Mouse (Mus musculus) E14TG2a.4 (cell line): Measurements from ENCODE around the gene Coq10b.

Experiments used
- H3K27me3 ChIP-seq: 2 replicates; pipeline ENCODE4 v1.6.1; 2014; ENCODE audit warnings: low read length, control low read depth; ENCODE audit not compliant: insufficient read depth
- H3K36me3 ChIP-seq: 2 replicates; pipeline ENCODE4 v1.6.1; 2014; ENCODE audit warnings: low read length, control low read depth; ENCODE audit not compliant: insufficient read depth
- H3K4me1 ChIP-seq: replicated peaks from 2 replicates; pipeline ENCODE4 v1.6.1; 2014; ENCODE audit warnings: low read depth, low read length, control low read depth
- H3K4me3 ChIP-seq: replicated peaks from 2 replicates; pipeline ENCODE4 v1.5.1; 2014; ENCODE audit warnings: mild to moderate bottlenecking, low read length
- H3K9me3 ChIP-seq: 2 replicates; pipeline ENCODE4 v1.6.1; 2014; ENCODE audit warnings: low read length, control low read depth
- CTCF ChIP-seq: conservative IDR thresholded peaks from 2 replicates; pipeline ENCODE4 v1.5.1; 2014; ENCODE audit warnings: low read length
- NANOG ChIP-seq: IDR thresholded peaks from 2 replicates; pipeline ENCODE4 v1.6.1; 2014; ENCODE audit warnings: borderline replicate concordance, low read length, mixed read lengths
- POU5F1 ChIP-seq: IDR thresholded peaks from 2 replicates; pipeline ENCODE4 v1.6.1; 2014; ENCODE audit warnings: low read length, borderline replicate concordance

Coq10b gene

DNA sequence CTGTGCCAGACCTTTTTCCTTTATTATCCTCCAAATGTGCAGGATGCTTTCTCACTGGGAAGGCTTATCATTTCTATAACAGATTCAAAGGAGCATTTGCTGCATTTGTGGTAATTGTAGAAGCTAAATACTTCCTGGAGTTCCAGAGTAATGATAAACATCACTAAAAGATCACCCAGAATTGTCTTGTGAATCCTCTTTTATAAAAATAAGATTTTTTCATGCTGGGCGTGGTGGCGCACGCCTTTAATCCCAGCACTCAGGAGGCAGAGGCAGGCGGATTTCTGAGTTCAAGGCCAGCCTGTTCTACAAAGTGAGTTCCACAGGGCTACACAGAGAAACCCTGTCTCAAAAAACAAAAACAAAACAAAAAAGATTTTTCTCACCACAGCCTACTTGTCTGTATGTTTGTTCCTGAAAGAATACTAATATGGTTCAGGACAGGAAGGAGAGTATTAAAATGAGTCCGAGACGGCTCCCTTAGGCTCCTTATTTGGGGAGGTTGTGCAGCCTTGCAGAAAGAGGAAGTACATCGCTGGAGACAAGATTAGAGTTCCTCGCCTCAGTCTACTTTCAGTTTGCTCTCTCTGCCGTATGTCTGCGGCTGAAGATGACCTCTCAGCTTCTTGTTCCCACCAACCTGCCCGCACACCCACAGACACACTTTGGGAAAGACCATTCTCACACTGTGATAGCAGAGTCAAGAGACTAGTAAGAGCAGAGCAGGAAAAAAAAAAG is 23.9 kb upstream of the Coq10b start:
- no peaks in the 10 kb centered on the region for H3K9me3 ChIP-seq
- TF ChIP-seq POU5F1 (no peak), CTCF (no peak), NANOG (no peak)
- H3K4me3 ChIP-seq = peak overlapping the region; percentile 24
- H3K4me1 ChIP-seq = peaks cover 68% of the 10 kb centered on the region
- no peaks in the 10 kb centered on the region for H3K27me3 ChIP-seq
- H3K36me3 ChIP-seq = peaks cover 9% of the 10 kb centered on the region

GRCm38 (mm10) chr1:55029446-55029845 is 23.1 kb upstream of the Coq10b start:
- TF ChIP-seq CTCF (no peak), NANOG (no peak), POU5F1 (no peak)
- no peaks in the 10 kb centered on the region for H3K9me3 ChIP-seq

DNA sequence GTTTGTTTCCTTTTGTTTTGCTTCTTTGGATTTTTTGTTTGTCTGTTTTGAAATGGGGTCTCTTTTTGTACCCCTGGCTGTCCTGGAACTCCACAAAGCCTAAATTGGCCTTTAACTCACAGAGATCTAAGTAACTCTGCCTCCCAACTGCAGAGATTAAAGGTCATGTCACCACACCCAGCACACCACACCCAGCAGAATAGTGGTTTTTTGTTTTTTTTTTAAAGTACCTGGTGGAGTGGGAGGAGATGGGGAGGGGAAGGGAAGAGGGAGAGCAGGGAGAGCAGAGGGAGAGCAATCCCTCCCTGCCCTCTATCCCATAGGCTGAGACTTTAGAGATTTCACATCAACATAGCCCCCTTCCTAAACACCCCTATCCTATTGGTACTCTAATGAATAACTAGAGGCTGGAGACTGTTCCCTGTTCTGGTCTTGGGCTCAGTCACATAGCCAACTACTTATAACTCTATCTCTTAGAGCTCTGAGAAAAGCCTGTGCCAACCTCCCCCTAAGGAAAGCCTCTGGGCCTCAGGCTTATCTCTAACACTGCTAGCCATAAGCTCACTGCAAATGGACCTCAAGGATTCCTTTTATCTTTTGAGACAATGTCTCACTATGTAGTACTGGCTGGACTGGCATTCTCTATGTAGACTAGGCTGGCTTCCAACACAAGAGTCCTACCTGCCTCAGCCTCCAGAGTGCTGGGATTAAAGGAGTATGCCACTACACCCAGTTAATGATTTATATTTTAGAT is 21.4 kb upstream of the Coq10b start:
- Histone ChIP-seq H3K36me3 (no peaks in the 10 kb centered on the region), H3K27me3 (no peaks in the 10 kb centered on the region)
- no peak for TF ChIP-seq POU5F1
- no peak for TF ChIP-seq CTCF
- TF ChIP-seq NANOG = no peak

More at GRCm38 (mm10) chr1:55029446-55029845, 23.1 kb upstream of the Coq10b start:
- Histone ChIP-seq H3K36me3 (peaks cover 7% of the 10 kb centered on the region), H3K4me1 (peaks cover 67% of the 10 kb centered on the region), H3K4me3 (peak overlapping the region; percentile 24; the same call in 1 of the 2 replicates), H3K27me3 (no peaks in the 10 kb centered on the region)

GRCm38 (mm10) chr1:55039944-55040343 is 12.6 kb upstream of the Coq10b start:
- Histone ChIP-seq H3K36me3 (no peaks in the 10 kb centered on the region), H3K9me3 (peaks cover 37% of the 10 kb centered on the region), H3K4me1 (no peaks in the 10 kb centered on the region; the same call in 1 of the 2 replicates), H3K27me3 (peaks cover 8% of the 10 kb centered on the region; the same call in 1 of the 2 replicates), H3K4me3 (no peak overlapping the region)
- no peak for TF ChIP-seq POU5F1
- peak; percentile 71; the same call in 1 of the 2 replicates for TF ChIP-seq NANOG

More for the DNA sequence above, 21.4 kb upstream of the Coq10b start:
- Histone ChIP-seq H3K4me3 (no peak overlapping the region; the same call in 1 of the 2 replicates), H3K4me1 (peaks cover 54% of the 10 kb centered on the region), H3K9me3 (no peaks in the 10 kb centered on the region)

DNA sequence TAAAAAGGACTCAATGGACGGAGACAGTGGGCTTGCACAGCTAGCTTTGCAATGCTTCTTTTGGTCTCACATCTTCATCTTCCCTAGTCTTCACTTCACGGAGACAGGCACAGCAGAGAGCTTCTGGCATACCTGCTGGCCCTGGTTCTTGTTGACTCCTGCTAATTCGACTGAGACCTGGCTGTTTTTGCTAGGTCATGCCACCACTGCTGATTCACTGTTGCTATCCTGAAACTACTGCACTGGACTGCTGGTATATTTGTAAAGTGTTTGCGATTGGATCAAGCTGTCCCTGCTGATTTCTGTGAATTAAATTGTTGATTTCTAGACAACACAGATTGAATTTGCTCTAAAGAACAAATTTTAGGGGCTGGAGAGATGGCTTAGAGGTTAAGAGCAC is 10.9 kb upstream of the Coq10b start:
- H3K36me3 ChIP-seq = no peaks in the 10 kb centered on the region
- H3K4me3 ChIP-seq = no peak overlapping the region
- H3K9me3 ChIP-seq = peaks cover 37% of the 10 kb centered on the region
- H3K27me3 ChIP-seq = peaks cover 12% of the 10 kb centered on the region; the same call in 1 of the 2 replicates
- H3K4me1 ChIP-seq = no peaks in the 10 kb centered on the region; the same call in 1 of the 2 replicates
- no peak for TF ChIP-seq POU5F1
- no peak for TF ChIP-seq NANOG
- TF ChIP-seq CTCF = no peak

- Histone ChIP-seq H3K36me3 (no peaks in the 10 kb centered on the region), H3K9me3 (peaks cover 37% of the 10 kb centered on the region), H3K27me3 (peaks cover 17% of the 10 kb centered on the region), H3K4me3 (no peak overlapping the region), H3K4me1 (no peaks in the 10 kb centered on the region; the same call in 1 of the 2 replicates)
- TF ChIP-seq CTCF (peak; percentile 41), NANOG (no peak), POU5F1 (no peak)
Measured at GRCm38 (mm10) chr1:55042246-55042645, 10.3 kb upstream of the Coq10b start.

GRCm38 (mm10) chr1:55043164-55043563 is 9.4 kb upstream of the Coq10b start:
- no peak overlapping the region for H3K4me3 ChIP-seq
- no peak for TF ChIP-seq NANOG
- no peak for TF ChIP-seq CTCF
- TF ChIP-seq POU5F1 = no peak
- peaks cover 18% of the 10 kb centered on the region for H3K27me3 ChIP-seq
- H3K4me1 ChIP-seq = no peaks in the 10 kb centered on the region; the same call in 1 of the 2 replicates
- H3K36me3 ChIP-seq = no peaks in the 10 kb centered on the region
- H3K9me3 ChIP-seq = peaks cover 37% of the 10 kb centered on the region

- peaks cover 15% of the 10 kb centered on the region for H3K4me1 ChIP-seq
- TF ChIP-seq CTCF (no peak), POU5F1 (no peak), NANOG (no peak)
- H3K36me3 ChIP-seq = no peaks in the 10 kb centered on the region
Measured at GRCm38 (mm10) chr1:55048841-55049587, 3.6 kb upstream of the Coq10b start.

More at GRCm38 (mm10) chr1:55048841-55049587, 3.6 kb upstream of the Coq10b start:
- Histone ChIP-seq H3K9me3 (no peaks in the 10 kb centered on the region), H3K4me3 (no peak overlapping the region), H3K27me3 (peaks cover 19% of the 10 kb centered on the region)
